Mouse (Mus musculus): ENCODE measurements around the gene Slco3a1. TPM values are rescaled to one million over a fixed set of nuclear protein-coding genes. Genes with fewer than 3 reads are reported as not detected.

Gene Slco3a1
- total and polyA plus RNA-seq, 3 experiments = 0.04 to 0.35 TPM; not detected in 1

DNA sequence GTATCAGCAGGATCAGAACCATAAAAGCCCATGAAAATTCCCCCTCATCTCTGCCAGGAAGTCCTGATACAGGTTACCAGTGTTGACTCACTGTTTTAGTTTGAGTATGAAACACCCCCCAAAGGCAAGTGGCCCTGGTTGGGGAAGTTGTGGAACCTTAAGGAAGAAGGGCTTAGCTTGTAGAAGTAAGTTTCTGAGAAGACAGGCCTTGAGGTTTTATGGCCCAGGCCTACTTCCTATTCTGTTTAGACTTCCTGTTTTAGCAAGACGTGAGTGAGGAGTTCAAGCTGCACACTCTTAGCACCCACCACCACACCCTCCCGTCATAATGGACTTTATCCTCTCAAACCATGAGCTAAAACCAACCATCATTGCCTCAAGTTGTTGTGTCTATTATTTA lies 57.4 kb downstream of the Slco3a1 start:
- Histone ChIP-seq H3K4me3 (replicated peaks in 1 of 3; ENCODE audit: low read depth in 2 of 3, low read length in 2 of 3, poor library complexity in 1 of 3) (no peak overlapping the region), H3K9me3 (replicated peaks; ENCODE audit: low read length) (peaks cover 25% of the 10 kb centered on the region), H3K36me3 (replicated peaks in 1 of 2; ENCODE audit: control insufficient read depth in 1 of 2, insufficient read depth in 1 of 2, low read length in 1 of 2) (no peaks in the 10 kb centered on the region), H3K27me3 (replicated peaks) (no peaks in the 10 kb centered on the region), H3K79me2 (replicated peaks; ENCODE audit: control insufficient read depth, extremely low read depth, insufficient read depth, poor library complexity, severe bottlenecking) (no peaks in the 10 kb centered on the region), H3K4me1 (ENCODE audit: control insufficient read depth in 1 of 2, insufficient read depth in 2 of 2) (peaks cover 0 to 16% of the 10 kb centered on the region in 2 experiments; a peak in 2 of 4 replicates), H3K9ac (ENCODE audit: insufficient read depth, low read depth) (no peak overlapping the region), H3K27ac (ENCODE audit: insufficient read depth, low read depth) (no peak overlapping the region), H3K4me2 (ENCODE audit: insufficient read depth, low read depth, poor library complexity, severe bottlenecking) (no peak overlapping the region)
- dilution Hi-C loops (cut with MboI; ENCODE audit: extremely low pct_ligation_motif_present, extremely low pct_unique_long_range_greater_than_20kb, low sequenced_read_pairs) = no loop called here
- DNase-seq (ENCODE audit: extremely low read depth) = peak; percentile 10
- TF ChIP-seq TCF12 (IDR thresholded peaks at IDR 0.05; ENCODE audit: low read depth, low read length) (no peak), TBP (conservative IDR thresholded peaks at IDR 0.05; ENCODE audit: low read depth, low read length) (no peak), EP300 (IDR thresholded peaks at IDR 0.05; ENCODE audit: low read length) (no peak), UBTF (IDR thresholded peaks at IDR 0.05; ENCODE audit: low read depth, low read length) (no peak), HCFC1 (IDR thresholded peaks at IDR 0.05; ENCODE audit: low read depth, low read length) (no peak), CTCF (conservative IDR thresholded peaks at IDR 0.05 in 1 of 2, IDR thresholded peaks at IDR 0.05 in 1 of 2; ENCODE audit: low read depth in 2 of 2, low read length in 2 of 2) (no peak), ZNF384 (IDR thresholded peaks at IDR 0.05; ENCODE audit: low read depth, low read length) (no peak), POLR2AphosphoS2 (IDR thresholded peaks at IDR 0.05; ENCODE audit: low read depth, low read length) (no peak), E2F4 (IDR thresholded peaks at IDR 0.05; ENCODE audit: insufficient replicate concordance, low read depth, low read length) (no peak), JUN (IDR thresholded peaks at IDR 0.05; ENCODE audit: insufficient read depth, low read depth, low read length) (no peak), PAX5 (IDR thresholded peaks at IDR 0.05; ENCODE audit: low read length) (no peak), KAT2A (IDR thresholded peaks at IDR 0.05; ENCODE audit: insufficient replicate concordance, low read length) (no peak), JUND (conservative IDR thresholded peaks at IDR 0.05; ENCODE audit: low read depth, low read length) (no peak)
- in situ Hi-C loops (cut with MboI; ENCODE audit: low pct_ligation_motif_present, low pct_unique_long_range_greater_than_20kb, low sequenced_read_pairs) = no loop called here

DNA sequence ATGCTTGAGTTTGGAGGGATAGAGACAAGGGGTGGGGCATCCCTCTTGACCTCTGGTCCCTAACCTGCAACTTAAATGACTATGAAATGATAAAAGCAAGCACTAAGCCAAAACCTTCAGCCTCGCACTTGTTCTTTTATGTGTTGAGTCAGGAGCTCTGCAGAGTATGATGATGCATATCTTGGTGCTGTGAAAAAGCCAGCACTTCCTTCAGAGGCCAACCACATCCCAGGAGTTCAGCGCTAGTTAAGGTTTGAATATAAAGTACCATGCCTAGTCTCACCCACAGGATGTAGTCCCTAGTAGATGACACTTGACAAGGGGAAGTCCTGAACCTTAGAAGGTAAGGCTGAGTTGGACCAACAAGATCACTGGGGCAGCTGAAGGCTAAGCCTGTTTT lies 59.1 kb downstream of the Slco3a1 start:
- TF ChIP-seq ZKSCAN1 (IDR thresholded peaks at IDR 0.05; ENCODE audit: borderline replicate concordance, low read depth, low read length) (no peak), ZC3H11A (IDR thresholded peaks at IDR 0.05; ENCODE audit: low read depth, low read length) (no peak), MAX (IDR thresholded peaks at IDR 0.05; ENCODE audit: low read length) (no peak), MAFK (IDR thresholded peaks at IDR 0.05; ENCODE audit: insufficient replicate concordance, low read length) (no peak)
- peaks cover 26% of the 10 kb centered on the region for H3K9me3 ChIP-seq (replicated peaks; ENCODE audit: low read length)
- no peaks in the 10 kb centered on the region for H3K27me3 ChIP-seq (replicated peaks)
- DNase-seq (ENCODE audit: extremely low read depth) = peak; percentile 36
- no peak overlapping the region for H3K4me2 ChIP-seq (ENCODE audit: insufficient read depth, low read depth, poor library complexity, severe bottlenecking)
- in situ Hi-C loops (cut with MboI; ENCODE audit: low pct_ligation_motif_present, low pct_unique_long_range_greater_than_20kb, low sequenced_read_pairs) = no loop called here
- no peaks in the 10 kb centered on the region for H3K36me3 ChIP-seq (replicated peaks in 1 of 2; ENCODE audit: control insufficient read depth in 1 of 2, insufficient read depth in 1 of 2, low read length in 1 of 2)
- H3K27ac ChIP-seq (ENCODE audit: insufficient read depth, low read depth) = no peak overlapping the region
- no peaks in the 10 kb centered on the region for H3K79me2 ChIP-seq (replicated peaks; ENCODE audit: control insufficient read depth, extremely low read depth, insufficient read depth, poor library complexity, severe bottlenecking)
- no peak overlapping the region for H3K4me3 ChIP-seq (replicated peaks in 1 of 3; ENCODE audit: low read depth in 2 of 3, low read length in 2 of 3, poor library complexity in 1 of 3)
- dilution Hi-C loops (cut with MboI; ENCODE audit: extremely low pct_ligation_motif_present, extremely low pct_unique_long_range_greater_than_20kb, low sequenced_read_pairs) = no loop called here
- peaks cover 0 to 16% of the 10 kb centered on the region in 2 experiments; a peak in 2 of 4 replicates for H3K4me1 ChIP-seq (ENCODE audit: control insufficient read depth in 1 of 2, insufficient read depth in 2 of 2)
- H3K9ac ChIP-seq (ENCODE audit: insufficient read depth, low read depth) = no peak overlapping the region
